Mouse (Mus musculus): ENCODE data around the gene Clrn1.
"Not testable (repeated sequence)": the region's sequence is repeated elsewhere in the genome, so short reads cannot be mapped to it uniquely, and the experiment has no call there.

The Clrn1 gene

DNA sequence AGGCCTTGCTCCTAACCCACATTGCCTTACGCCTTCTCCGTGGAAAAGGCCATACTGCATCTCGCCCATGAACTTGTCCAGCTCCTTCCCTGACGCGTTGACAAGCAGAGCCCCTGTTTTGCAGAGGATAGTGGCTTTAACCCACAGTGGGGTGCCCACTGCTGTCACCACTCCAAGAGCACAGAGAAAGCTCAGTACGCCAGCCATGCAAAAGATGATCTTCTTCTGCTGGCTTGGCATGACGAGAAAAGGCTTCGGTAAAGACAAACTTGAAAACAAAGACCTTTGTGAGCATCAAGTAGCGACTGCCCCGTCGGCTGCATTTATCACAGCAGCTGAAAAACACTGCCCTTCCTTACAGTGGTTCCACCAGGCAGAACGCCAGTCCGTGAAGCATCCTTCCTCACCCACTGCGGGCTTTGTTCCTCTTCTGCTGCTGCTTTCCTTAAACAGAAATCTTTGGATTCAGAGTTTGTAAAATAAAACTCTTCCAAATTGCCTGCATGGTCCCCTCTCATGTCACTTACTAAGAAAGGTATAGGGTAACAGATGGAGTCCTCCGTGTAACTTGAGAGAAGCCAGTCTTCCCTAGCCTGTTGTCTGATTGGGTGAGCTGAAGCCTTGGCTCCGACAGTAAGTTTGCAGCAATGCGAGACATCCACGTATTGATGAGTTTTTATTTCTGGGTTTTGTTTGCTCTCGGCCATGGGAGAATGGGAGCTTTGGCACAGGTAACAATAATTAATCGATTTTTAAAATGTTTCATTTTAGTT is at the start of gene Clrn1:
Clrn1 (minus strand) TSS at position 540 of the 773 bp plus-strand sequence.
- no peak for DNase-seq

DNA sequence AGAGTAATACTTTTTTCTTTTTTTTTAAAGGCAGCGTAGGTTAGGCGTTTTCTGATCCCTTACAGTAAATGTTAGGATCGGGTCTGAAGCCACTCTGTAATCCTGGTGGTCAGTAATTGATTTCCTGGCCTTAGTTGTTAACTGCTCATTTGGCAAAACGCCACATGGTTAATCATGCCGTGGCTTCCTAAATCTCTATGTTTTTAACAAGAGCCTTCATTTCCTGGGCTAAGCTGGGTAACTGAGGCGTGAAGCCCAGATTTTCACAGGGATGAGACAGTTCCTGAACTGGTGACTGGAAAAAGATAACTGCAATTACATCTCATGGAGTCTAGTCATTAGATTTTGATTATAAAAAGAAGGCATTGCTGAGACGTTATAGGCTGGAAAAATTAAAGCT is 38.9 kb upstream of the Clrn1 start:
- DNase-seq = no peak

DNA sequence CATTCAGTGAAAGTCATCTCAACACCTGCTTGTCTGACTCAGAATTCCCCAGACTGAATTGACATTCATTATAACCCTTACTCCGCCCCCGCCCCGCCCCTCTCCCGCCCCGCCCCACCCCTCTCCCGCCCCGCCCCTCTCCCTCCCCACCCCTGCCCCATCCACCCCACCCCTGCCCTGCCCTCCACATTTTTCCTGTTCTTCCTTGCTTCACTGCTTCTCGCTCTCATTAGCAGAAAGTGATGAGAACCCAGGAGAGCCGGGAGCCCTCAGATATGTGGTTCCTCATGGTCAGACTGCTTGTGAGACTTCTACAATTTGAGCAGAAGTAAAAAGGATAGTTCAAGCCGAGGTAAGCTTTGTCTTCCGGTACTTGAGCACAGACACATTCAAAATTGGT is 38.0 kb upstream of the Clrn1 start:
- DNase-seq = no peak

DNA sequence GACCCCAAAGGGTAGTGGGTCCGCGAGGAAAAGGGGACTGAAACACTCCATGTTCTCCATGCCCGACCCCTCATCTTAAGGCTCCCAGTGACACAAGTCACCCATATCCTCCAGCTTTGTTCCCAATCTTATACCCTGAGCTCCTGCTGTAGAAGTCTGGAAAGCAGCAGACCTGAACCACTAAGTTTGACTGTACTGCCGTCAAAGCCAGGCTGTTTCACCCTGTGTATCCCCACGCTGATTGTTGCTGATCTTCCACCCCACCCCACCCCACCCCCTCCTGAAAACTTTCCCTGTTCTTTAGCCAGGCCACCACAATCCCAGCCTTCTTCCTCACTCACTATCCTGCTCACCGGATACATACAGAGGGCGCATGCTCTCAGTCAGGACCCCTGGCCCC is 37.5 kb upstream of the Clrn1 start:
- no peak for DNase-seq

DNA sequence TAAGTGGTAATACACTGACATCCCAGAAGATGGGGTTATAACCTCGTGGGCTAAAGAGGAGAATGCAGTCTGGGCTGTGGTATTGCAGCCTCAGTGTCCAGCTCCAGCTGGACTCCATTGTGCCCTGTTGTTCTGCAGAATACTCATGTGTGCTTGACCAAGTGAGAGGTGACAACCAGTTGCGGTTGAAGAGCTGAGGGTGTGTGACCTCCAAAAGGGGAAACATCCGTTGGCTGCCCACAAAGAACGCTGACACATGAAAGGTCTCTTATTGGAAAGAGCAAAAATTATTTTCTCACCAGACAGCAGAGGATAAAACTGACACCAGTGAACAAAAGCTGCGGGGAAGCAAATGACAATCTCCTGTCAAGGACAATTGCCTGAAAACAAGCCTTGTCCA is 36.2 kb upstream of the Clrn1 start:
- no peak for DNase-seq

DNA sequence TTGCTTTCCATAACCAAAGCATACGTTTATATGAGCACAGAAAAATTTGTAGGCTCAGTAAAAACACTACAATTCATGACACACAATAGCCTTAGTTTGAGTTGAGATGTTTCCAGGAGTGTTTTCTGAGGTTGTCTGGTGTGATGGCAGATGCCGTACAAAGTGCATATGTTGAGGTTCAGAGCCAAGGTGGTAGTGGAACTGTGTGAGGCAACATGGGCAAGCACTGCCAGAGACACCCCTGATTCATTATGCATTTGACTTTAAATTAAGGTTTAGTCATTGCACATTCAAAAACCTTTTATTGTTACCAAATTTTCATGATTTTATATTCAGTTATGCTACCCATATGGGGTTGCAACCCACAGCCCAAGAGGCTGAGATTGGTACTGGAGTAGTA is 19.5 kb upstream of the Clrn1 start:
- DNase-seq = no peak

DNA sequence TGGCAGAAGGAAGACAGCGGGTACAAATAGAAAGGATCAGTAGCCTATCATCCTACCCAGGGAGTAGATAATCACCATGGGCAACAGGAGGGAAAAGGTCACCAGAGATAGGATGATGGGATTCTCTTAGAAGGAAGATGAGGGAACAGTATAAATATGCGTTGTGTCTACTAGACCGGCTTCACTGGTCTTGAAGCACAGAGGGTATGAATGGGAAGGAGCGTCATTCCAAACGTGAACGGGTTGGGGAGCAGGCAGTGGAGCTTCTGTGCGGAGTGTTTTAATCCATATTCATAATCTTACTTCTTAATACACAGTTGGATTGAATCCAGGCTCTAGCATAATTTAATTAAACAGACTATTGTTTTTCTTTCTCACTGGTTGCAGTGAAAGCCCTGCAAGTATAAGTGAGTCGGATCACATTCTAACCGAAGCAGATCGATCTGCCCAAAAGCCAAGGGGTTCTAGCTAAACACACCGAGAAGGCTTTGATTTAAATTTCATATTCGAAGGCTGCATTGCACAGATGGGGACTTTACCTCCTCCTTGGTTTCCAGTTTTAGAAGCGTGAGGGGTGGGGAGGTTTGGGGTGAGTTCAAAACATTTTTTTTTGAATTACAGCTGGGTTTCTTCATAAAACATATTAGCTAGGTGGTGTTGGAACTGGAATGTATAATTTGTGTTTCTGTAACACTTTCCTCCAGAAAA is 17.1 kb upstream of the Clrn1 start:
- DNase-seq = no peak

DNA sequence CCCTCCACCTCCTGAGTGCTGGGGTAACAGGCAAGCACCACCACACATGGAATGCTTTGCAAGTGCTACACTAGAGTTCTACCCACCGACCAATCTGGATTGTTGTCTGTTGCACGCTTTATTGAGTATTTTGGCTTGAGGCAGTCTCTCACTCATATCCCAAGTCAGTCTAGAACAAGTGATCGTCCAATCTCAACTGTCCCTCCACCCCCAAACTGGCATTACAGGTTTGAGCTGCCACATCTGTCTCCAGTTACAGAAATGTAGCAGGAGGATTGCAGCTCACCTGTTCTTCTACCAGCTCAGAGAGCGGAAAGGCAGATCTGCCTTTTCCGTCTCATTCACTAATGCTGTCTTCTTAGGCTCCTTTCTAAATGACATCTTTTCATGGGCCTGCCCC is 10.0 kb upstream of the Clrn1 start:
- DNase-seq = no peak

DNA sequence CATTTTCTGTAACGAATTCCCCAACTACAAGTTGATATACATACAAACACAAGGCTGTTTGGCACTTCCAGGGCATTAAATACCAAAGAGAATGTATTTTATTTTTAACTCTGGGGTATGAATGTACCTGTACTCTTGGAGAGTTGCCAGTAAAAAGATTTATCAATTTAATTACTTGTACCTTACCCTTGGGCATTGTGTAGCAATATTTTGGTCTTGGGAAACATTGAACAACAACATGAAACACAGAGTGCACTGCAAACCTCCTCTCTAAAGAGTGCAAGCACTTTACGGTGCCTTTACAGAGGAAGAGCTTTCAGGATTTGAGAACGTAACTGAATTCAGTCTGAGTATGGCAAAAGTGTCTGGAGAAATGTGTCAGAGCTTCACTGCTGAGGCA is 9.4 kb upstream of the Clrn1 start:
- DNase-seq = no peak

DNA sequence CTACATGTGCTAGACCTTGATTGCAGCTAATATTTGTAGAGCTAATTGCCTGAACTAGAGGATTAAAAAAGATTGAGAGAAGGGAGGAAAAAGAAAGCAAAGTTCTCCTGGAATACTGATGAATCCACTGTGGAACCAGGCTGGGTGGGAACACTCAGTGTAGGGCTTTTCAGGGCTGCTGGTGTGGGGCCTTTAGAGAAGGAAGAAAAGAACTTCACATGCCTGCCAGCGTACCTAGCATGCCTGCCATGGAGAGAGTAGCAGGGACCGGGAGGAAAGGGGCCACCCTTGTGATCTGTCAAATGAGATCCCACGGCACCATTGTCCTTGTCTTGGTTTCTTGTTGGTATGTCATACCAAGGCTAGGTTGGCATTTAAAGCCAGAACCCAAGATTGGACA is 4.5 kb upstream of the Clrn1 start:
- no peak for DNase-seq

DNA sequence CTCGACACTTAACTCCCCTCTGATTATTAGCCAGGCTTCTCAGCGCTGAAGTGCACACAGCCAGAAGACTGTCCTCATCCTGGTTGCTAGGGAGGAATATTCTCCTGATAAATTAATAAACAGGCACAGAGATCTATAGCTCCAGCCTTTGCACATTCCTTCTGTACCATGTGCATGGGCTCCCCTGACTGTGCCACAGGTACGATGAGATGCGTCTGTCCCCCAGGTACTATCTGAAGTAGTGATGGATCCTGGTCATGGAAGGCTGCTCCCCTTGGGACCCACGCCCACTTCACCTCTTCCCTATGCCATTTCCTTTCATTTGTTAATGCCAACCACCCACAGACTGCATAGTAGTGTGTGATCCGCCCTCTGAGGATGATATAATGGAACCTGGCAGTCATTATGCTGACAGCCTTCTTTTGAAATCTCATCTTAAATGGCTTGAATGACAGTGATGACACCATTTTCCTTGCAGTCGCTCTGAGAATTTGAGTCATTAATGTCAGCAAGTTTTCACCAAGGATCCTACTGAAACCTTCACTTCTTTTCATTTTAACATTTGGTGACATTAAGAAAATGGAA is 3.1 kb upstream of the Clrn1 start:
- no peak for DNase-seq

DNA sequence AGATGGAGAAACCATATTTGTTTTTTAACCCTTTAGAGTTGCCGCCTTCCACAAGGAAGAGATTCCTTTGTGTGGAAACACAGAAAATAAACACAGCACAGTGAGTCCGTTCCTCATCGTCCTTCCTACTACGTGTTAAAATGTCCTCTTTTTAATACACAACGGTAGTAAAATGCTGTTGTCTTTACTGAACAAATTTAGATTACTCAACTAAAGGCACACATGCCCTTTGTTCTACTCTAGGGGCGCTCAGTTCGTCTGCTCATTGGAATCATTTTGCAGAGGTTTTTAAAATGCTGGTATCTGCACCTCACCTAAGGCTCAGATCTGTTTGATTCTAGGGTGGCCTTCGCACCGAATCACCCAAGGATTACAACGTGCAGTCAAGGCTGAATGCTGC is 2.6 kb upstream of the Clrn1 start:
- DNase-seq = no peak

DNA sequence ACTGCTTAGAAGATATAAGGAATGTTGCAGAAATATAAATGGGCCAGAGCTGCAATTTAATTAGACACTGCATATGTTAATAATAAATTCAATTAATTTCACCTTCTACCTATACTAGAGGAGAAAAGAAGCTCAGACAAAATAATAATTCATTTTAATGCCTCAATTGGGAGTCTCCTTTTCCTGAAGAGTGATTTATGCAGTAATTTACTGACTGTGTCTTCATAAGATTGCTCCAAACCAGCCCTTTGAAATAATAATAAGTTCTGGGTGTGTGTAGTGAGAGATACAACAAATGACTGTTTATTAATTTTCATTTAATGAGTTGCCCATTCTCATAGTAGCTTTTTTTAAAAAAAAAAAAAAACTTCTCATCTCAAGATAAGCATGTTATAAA is 1.6 kb downstream of the Clrn1 start:
- DNase-seq = no peak

DNA sequence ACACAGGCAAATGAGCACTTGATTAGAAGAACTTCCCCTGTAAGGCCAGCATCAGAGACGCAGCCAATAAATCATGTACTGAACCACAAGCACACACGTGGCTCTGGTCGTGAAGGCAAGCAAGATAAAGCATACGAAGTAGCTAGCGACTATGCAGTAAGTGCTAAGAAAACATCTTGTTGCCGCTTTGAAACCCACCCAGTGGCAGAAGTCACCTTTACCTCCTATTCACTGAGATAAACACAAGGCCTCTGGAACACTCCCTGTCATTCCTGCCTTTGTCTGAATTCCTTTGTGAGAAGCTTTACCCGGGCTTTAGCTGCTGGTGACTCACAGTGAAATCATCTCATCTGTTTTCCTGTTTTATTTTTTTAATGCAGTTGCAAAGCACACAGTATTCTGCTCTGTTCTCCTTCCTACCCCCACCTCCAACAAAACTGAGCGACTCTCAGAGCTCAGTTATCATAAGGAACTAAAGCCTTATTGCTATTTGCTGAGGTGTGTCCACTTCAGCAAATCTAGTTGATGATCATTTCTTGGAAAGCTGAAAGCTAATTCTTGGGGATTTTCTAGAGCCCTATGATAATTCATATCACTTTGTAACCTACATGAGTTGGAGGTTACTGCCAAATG is 2.1 kb downstream of the Clrn1 start:
- no peak for DNase-seq

DNA sequence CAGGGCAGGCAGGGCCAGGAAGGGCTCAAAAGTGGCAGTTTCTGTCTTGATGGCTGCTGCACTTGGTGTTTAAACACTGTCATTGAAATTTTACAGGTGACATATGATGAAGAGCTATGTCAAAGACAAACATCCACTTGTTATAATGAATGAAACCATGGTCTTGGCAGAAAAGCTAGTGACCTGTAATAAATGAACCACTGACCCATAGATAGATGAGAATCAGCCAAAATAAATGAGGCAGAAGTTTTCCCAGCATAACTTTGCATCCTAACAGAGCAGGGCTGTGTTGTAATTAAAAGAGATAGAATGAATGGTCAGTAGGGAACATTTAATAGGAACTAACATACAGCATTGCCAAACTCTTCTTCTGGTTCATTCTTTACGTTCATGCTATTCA is 4.1 kb downstream of the Clrn1 start:
- DNase-seq = no peak

DNA sequence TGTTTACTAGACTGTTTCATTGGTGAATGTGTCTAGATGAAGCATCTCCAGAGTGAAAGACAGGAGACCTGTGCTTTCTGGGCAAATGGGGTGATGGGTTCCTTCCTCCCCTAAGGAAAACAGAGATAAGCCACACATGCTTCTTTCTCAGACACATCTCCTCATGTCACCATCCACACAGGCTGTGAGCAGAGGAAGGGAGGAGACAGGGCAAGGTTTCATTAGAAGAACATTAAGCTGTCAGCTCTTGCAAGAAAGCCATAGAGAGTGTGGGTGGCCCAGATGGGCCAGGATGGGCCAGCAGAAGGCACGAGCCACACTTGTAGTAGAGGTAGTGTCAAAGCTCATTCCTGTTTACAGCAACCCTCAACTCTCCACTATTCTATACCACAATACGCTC is 5.0 kb downstream of the Clrn1 start:
- no peak for DNase-seq

DNA sequence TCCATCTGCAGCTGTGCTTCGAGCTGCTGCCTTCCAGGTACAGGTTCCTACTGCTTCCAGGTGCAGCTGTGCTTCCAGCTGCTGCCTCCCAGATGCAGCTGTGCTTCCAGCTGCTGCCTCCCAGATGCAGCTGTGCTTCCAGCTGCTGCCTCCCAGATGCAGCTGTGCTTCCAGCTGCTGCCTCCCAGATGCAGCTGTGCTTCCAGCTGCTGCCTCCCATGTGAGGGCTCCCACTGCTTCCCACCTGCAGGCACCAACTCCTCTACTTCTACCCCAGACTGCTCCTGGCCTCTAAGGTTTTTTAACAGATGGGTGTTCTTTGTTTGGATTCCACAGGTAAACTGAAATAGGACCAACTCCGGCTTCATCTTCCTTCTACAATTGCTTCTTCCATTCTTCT is 13.3 kb downstream of the Clrn1 start:
- DNase-seq = not testable (repeated sequence)

DNA sequence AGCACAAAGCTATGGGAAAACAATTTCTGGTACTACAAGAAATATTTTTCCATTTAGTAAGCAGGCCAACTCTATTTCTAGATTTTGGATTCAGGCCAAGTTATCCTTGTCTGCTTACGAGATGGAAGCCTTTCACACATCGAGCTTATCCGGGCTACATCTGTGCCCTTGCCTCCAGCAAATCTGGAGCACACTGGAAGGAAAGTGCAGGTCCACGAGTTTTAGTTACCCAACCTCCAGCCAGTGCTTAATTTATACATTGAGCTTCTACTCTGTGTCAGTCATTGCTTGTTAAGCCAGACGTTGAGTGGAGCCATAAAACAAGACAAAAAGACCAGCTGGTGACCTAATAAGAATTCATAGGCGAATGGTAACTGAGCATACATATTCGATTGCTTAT is 19.4 kb downstream of the Clrn1 start:
- no peak for DNase-seq

DNA sequence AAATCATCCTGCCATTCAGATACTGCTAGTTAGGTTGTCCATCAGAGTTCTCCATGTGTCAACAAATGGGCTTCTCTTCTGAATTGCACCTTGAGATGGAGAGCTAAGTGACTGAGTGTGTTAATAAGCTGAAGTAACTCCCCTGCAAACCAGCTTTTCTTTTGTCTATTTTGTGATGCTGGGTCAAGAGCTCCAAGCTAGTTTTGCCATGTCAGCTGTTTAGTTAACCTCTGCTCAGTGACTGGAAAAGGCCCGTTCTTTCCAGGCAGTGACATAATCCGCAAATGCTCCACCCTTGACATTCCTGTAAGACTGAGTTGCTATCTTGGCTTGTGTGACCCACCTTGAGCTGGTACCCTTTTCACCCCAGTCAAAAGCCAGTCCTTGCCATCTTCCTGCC is 22.2 kb downstream of the Clrn1 start:
- DNase-seq = no peak

DNA sequence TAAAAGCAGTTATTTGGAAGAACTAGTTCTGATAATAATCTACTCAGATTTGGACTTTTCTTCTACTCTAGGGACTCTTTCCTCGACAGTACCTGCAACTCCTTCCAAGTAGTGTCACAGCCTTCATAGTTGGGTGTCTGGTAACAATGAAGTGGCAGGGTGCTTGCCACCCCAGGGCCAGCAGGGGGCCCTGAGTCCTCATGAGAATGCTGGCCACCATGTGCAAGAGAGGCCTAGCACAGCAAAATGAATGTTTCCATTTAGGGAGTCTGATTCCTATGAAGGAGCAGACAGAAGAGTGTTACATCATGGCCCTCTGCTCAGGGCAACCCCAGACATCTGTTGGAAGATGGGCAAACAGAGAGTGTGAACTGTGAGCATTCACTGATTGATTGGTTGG is 41.7 kb downstream of the Clrn1 start:
- no peak for DNase-seq

DNA sequence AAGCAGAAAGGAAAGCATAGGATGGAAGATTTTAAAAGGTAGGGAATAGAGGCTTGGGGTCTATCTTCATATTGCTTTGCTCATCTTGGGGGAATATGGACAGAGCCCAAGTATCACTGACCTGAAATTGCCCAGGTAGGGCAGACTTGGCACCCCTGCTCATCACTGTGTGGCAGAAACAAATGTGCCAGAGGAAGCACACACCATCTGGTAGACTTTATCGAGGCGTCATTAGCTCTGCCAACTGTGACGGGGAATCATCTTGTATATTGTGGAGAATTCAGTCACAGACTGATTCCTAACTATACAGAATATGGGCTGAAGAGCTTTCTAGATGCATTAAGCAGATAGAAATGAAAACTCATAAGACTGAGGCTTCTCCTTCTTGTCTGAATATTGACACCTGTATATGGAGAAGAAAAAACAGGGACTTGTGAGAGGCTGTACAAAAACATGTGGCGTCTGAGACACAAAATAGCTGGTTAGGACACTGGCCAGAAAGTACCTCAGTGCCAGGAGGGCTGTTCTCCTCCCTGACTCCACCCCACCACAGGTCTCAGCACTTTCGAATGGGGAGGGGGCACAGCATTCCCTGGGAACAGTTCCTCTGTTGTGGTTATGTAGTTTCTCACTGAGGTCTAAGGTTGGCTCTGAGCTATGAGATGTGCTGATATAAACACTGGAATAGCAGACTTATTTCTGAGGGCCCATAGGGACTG is 51.5 kb downstream of the Clrn1 start:
- DNase-seq = no peak

DNA sequence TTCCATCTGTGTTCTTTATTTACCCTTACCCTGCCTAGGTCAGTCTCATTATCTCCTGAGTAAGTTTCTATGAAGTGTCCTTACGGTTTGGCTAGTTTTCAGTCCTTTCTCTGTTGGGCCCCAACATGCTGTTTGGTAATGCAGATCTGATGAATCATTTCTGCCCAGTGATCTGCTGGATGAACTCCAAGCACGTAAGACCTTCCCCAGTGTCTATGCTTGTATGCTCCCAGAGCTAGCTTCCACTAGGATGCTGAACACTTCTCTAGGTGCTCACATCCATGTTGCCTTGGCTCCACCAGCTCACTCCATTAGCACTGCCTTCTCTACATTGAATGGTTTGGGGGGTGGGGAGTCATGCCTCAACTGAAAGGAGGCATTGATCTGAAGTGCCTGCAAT is 52.3 kb downstream of the Clrn1 start:
- no peak for DNase-seq

DNA sequence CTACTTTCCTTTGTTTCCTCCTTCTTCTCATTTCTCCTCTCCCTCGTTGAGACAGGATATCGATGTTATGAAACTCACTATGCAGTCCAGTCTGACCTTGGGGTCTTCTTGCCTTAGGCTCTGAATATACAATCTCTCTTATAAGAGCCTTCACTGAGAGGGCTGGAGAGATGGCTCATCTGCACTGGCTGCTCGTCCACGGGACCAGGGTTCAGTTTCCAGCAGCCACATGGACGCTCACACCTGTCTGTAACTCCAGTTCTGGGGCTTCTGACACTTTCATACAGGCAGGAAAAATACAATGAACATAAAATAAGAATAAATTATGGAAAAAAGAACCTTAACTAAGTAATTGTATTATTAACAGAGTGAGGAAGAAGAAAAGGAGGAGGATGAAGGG is 53.6 kb downstream of the Clrn1 start:
- no peak for DNase-seq

All from thymus, adult 18-20 months (tissue).